Mouse (Mus musculus) c-Kit-positive CD71-positive TER-119-positive erythroid progenitor cells, embryonic 14.5 days (primary cell): ENCODE measurements around the gene Vmn2r102.

Experiments used
- DNase-seq: peaks from one replicate; pipeline ENCODE4 v3.0.0-alpha.2; 2013; ENCODE audit warnings: low spot score

Gene Vmn2r102

DNA sequence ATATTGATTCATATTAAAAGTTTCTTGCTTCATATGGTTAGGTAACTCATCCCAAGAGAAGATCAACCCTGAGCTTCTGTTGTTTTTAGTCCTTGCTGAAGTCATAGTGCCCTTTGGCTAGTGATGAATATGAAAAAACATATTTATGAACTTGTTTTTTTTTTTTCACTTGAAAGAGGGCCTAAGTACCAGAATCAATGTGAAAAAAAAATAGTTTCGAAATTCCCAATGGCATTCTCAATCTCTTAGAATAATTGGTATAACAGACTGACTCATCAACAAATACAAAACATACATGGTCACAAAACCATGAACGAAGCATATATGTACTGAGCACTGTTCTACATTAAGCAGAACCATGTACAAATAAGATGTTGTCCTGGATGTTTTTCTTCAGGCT, at the start of gene Vmn2r102:
TSS of gene Vmn2r102 (plus strand) at position 301 of the 400 bp plus-strand sequence.
- no peak for DNase-seq

DNA sequence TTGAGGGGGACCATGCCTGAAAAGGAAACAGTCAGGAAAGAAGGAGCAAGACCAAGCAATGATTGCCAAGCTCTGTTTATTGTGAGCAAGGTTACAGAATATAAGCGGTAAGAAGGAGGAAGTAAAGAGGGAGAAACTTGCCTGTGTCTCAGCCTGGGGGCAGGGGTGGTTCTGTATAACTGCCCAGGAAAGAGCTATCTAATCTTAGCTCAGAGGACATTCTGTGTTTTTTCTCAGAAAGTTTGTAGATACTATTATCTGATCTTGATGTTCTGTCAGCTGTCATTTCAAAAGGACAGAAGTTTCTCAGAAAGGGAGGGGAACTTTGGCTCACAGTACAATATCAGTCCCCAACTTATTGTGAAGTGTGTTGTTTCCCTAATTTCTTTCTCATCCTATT, 30.8 kb upstream of the Vmn2r102 start:
- no peak for DNase-seq

DNA sequence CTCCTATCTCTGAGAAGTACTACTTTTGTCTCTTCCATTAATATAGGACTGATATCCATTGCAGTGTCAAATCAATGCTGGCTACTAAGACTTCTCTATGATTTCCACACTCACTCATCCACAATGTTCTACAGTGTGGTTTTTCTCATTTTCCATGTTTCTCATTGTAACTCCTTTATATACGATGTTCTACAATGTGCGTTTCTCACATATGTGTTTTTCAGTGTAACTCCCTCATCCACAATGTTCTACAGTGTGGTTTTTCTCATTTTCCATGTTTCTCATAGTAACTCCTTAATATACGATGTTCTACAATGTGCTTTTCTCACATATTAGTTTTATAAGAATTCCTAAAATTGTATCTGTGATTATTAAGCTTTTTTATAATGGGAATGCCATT, 1.7 kb upstream of the Vmn2r102 start:
- no peak for DNase-seq

DNA sequence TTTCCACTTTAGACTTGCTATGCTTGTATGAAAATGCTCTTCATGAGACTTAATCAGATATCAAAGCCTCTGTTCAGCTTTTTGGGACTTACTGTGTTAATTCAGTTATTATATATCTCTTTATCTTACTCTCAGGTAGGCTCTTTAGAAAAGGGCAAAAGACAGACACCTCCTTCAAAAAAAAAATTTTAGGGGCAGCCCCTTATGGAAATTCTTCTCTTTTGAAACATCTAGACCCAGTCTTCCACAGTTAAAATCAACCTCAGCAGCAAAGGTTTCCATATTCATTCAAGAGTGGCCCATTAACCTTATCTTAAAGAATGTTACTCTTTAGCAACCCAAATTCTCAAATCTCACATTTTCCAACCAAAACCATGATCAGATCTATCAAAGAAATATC, 31.9 kb downstream of the Vmn2r102 start:
- no peak for DNase-seq
